Mouse (Mus musculus): ENCODE measurements around the gene Stk24.

Stk24 gene

GRCm38 (mm10) chr14:121313283-121313682 is 66.5 kb downstream of the Stk24 start:
- DNase-seq (ENCODE audit: low spot score): no peak

GRCm38 (mm10) chr14:121311083-121311482 is 68.7 kb downstream of the Stk24 start:
- DNase-seq (ENCODE audit: low spot score): no peak

DNA sequence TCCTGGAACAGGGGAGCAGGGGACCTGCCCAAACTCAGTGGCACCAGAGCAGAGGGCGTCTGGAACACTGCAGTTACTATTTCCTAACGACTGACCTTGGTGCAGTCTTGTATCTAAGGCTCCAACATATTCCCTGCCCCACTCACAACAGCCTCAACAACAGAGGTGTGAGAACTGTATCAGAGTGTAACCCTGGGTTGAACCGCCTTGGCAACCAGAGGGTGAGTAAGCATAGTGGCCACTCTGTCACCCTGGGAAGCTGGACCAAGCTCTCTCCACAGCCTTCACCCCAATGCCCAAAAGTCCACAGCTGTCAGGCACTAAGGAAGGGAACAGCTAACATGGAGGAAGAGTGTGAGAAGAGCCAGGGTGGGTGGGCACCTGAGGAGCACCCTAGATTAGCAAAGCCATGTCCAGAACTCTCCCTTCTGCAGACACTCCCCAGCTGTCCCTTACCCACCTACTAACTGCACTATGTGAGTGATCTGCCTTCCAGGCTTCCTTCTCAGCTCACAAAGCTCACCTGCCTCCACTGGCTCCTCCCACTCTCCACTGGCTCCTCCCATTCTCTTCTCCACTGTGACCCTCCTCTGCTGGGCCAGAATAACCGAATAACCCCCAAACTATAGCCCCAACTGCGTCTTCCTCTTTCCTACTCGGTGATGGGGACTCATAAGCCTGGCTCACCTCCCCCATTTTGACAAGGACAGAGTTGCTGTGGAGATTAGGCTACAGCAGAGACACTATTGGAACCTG is 69.3 kb downstream of the Stk24 start:
- DNase-seq (ENCODE audit: low spot score): no peak

DNA sequence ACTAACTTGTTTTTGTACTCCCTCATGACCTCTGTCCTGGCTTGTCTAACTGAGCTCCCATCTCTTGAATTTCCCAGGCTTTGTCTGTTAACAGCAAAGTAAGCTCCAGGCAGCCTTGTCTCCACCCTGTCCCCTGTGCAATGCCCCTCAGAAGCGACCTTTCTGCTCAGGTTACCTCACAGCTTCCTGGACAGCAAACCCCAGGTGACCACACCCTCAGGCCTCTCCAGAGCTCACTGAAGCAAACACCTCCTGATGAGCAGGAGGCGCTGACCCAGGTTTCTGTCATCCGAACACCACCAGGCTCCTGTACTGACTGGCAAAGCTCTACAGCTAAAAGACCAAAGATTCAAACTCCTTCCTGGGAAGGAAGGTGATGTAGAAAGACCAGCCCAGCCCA is 69.9 kb downstream of the Stk24 start:
- DNase-seq (ENCODE audit: low spot score): no peak

DNA sequence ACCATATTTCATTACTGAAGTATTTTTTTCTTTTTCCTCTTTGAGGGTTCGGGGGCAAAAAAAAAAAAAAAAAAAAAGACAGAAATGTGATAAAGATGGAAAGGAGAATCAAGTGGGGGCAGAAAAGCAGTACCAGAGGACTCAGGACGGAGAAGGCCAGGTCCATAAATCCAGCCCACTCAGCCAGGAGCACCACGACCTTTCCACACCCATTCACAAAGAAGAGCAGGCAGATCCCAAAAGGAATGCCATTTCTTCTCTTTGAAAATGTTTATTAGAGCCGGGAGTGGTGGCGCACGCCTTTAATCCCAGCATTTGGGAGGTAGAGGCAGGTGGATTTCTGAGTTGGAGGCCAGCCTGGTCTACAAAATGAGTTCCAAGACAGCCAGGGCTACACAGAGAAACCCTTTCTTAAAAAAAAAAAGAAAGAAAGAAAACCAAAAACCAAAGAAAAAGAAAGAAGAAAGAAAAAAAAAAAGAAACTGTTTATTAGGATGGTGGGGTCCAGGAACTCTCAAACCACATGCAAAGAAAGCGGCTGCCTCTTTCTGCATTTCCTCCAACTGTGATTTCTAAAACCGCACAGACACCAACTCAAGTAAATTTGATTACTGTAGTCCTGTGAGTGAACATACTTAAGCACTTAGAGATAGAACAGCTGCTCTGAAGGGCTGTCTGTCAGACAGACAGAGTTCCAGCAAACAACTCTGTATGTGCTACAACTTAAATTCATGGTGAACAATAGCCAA is 74.3 kb downstream of the Stk24 start:
- peak; percentile 29 for DNase-seq (ENCODE audit: low spot score)

GRCm38 (mm10) chr14:121304523-121304922 is 75.3 kb downstream of the Stk24 start:
- DNase-seq (ENCODE audit: low spot score): no peak

DNA sequence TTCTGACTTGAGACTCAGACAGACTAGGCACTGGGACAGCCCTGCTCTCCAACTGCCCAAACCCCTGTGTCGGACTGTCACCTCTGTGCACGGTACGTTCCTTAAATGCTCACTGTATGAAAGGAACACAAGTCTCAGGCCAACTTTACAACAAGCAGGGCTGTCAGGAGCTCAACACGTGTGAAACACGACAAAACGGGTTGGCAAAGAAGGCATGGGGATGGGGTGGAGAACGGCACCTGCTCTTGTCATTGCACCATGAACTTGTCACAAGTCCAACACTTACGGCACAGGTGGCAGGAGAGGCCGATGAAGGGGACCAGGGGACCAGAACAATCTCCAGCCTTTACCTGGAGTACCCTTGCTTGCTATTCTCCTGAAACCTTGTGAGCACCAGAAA is 80.7 kb downstream of the Stk24 start:
- no peak for DNase-seq (ENCODE audit: low spot score)

GRCm38 (mm10) chr14:121298537-121298936 is 81.3 kb downstream of the Stk24 start:
- no peak for DNase-seq (ENCODE audit: low spot score)

GRCm38 (mm10) chr14:121297103-121297502 is 82.7 kb downstream of the Stk24 start:
- DNase-seq (ENCODE audit: low spot score): no peak

DNA sequence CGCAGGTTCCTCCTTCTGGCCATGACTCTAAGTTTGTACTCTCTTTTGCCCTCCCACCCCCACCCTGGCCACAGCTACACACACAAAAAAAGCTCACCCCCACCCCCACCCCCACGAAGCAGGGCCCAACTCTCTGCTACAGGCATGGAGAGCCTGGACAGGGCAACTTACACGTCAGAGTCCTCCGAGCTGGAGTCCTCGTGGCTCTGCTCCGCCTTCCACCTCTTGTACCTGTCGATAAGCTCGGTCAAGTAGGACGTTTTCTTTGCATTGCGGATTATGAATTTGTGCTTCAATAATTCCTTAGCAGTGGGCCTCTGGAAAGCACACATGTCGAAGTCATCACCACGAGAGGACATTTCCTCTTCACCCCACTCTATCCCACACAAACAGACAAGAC is 85.3 kb downstream of the Stk24 start:
- no peak for DNase-seq (ENCODE audit: low spot score)

GRCm38 (mm10) chr14:121292391-121292790 is 87.4 kb downstream of the Stk24 start:
- DNase-seq (ENCODE audit: low spot score): no peak

DNA sequence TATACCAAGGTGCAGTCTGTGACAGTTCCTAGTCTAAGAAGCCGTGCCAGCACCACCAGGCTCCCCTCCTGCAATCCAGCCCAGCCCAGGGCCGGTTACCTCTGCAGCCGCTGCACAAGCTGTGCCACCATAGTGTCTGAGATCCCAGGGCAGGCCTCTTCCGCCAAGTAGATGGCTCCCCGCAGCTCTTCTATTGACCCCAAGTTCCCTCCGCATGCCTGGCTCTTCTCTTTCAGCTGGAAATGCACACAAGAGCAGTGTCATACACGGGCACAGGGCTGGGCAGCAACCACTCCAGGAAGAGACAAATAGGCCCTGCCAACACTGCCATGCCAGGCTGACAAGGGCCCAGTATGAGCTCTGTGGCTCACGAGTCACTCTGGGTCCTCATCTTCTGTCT is 87.9 kb downstream of the Stk24 start:
- DNase-seq (ENCODE audit: low spot score): no peak

GRCm38 (mm10) chr14:121285379-121286120 is 94.3 kb downstream of the Stk24 start:
- DNase-seq (ENCODE audit: low spot score): no peak

DNA sequence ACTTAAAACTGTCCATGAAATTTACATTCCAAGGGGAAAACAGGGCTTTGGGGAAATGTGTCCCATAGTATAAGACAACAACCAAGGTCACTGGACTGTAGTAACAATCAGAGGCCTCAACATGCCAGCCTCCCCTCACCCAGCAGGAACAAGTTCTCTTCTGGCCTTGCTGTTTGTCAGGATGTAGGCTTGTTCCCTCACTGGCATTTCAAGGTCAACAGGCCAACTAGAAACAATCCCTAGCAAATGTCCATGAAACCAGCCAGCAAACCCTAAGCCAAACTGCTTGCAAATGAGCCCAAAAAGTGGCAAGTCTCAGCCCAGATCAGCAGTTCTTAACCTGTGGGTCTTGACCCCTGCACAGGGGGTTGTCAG is 98.5 kb downstream of the Stk24 start:
- no peak for DNase-seq (ENCODE audit: low spot score)

DNA sequence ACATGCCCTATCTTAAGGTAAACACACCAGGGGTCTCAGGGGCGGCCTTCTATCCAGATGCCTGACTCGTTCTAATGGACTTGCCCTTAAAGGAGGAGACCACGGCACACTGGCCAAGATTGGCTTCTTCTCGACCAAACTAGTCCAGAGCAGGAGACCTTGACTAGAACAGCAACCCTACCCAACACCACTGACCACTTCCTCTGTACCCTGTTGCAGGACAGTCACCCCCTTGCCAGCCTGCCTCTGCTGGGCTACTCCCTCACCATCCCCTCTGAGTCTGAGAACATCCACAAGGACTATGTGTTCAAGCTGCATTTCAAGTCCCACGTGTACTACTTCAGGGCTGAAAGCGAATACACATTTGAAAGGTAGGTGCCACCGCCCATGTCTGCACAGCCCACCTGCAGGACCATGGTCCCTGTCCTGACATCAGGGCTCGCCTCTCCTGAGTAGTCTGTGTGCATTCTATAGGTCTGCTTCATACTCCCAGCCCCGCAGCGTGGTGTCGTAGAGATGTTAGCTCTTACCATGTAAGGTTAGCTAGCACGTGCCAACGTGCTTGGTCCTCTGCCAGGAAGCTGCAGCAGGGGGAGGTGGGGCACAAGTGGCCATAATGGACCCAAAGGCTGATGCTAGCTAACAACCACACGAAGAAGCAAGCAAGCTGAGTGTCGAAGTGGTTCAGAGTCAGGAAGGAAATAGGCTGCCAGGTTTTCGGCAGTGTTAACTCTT is 99.0 kb downstream of the Stk24 start:
- no peak for DNase-seq (ENCODE audit: low spot score)

DNA sequence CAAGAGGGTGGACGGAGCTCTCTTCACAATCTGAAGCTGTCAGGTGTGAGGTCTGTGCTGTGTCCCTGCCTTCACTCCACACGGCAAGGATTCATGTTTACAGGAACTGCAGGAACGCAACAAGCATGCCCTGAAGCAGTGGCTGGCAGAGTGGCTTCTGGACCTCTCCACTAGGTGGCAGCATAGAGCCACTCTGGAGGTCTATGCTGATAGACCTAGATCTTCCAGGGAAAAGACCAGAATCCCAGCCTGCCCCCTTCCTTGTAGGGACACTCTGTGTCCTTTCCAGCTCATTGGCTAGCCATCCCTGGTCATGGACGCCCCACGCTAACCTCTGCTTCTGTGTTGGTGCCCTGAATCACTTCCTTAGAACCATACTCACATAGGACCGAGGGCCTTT is 100.7 kb downstream of the Stk24 start:
- peak; percentile 81 for DNase-seq (ENCODE audit: low spot score)

DNA sequence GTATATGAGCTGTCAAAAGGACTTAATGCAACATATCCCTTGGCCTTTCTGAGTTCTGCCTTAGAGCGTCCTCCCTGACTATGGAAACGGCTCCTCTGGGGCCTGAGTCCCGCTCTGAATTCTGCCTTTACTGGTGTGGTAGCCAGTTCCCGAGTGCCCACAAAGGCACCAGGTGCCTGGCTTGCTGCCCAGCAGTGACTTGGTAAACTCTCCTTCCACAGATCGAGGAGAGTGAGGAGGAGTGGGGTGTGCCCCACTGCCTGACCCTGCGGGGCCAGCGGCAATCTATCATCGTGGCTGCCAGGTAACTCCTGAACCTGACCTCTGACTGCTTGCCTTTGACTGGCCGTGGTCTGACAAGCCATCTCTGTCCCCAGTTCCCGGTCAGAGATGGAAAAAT is 103.8 kb downstream of the Stk24 start:
- peak; percentile 11 for DNase-seq (ENCODE audit: low spot score)

- DNase-seq (ENCODE audit: low spot score): no peak
Observed at GRCm38 (mm10) chr14:121274985-121275384, 104.8 kb downstream of the Stk24 start.

GRCm38 (mm10) chr14:121270490-121270889 is 109.3 kb downstream of the Stk24 start:
- DNase-seq (ENCODE audit: low spot score): no peak

GRCm38 (mm10) chr14:121267801-121268200 is 112.0 kb downstream of the Stk24 start:
- no peak for DNase-seq (ENCODE audit: low spot score)

DNA sequence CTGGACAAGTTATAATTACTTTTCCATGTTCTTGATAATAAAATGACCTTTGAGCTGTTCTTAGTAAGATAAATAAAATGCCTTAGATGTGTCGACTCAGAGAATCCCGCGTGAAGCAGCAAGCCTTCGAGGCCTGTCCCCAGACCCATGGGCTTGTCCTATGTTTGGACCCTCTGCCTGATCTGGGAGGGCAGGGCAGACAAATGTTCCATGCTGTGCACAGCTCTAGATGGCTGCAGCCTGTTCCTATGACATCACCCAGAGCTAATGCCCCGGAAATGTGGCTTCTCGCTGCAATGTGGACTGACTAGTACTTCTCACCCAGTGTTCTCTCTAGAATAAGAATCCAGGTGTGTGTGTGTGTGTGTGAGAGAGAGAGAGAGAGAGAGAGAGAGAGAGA is 115.4 kb downstream of the Stk24 start:
- DNase-seq (ENCODE audit: low spot score): no peak

- no peak for DNase-seq (ENCODE audit: low spot score)
Observed at GRCm38 (mm10) chr14:121263912-121264311, 115.9 kb downstream of the Stk24 start.
